Mouse (Mus musculus) neural tube, embryonic 14.5 days (tissue): ENCODE data around the gene Nt5c1a. TPM values are rescaled to one million over a fixed set of nuclear protein-coding genes. Genes with fewer than 3 reads are reported as not detected.
A peak's percentile ranks its signal among the peaks of the same experiment; 100 is the strongest.
"Not testable (repeated sequence)": the region's sequence is repeated elsewhere in the genome, so short reads cannot be mapped to it uniquely, and the experiment has no call there.

Experiments used
- ATAC-seq: fragments of 200-750 bp; cut with Nextera tagmentation; 2 replicates; pipeline ENCODE4 v1.8.0; 2017; ENCODE audit warnings: low read depth, mild to moderate bottlenecking, moderate TSS enrichment, moderate library complexity
- H3K27ac ChIP-seq: fragments of 300-500 bp; sonication (generic); 2 replicates; pipeline ENCODE4 v1.5.1; 2014; ENCODE audit warnings: low read depth, mild to moderate bottlenecking, control low read depth, low read length, moderate library complexity, mixed read lengths
- H3K27me3 ChIP-seq: fragments of 300-500 bp; sonication (generic); 2 replicates; pipeline ENCODE4 v1.6.1; 2014; ENCODE audit warnings: low read length; ENCODE audit not compliant: control insufficient read depth, insufficient read depth
- H3K36me3 ChIP-seq: fragments of 300-500 bp; sonication (generic); 2 replicates; pipeline ENCODE4 v1.6.1; 2014; ENCODE audit warnings: low read length, mixed read lengths; ENCODE audit not compliant: control insufficient read depth, insufficient read depth
- H3K4me1 ChIP-seq: fragments of 300-500 bp; sonication (generic); 2 replicates; pipeline ENCODE4 v1.6.1; 2014; ENCODE audit warnings: low read length; ENCODE audit not compliant: control insufficient read depth, insufficient read depth
- H3K4me2 ChIP-seq: fragments of 300-500 bp; sonication (generic); 2 replicates; pipeline ENCODE4 v1.6.1; 2014; ENCODE audit warnings: mild to moderate bottlenecking, low read depth, low read length, control low read depth
- H3K4me3 ChIP-seq: fragments of 300-500 bp; sonication (generic); 2 replicates; pipeline ENCODE4 v1.5.1; 2014; ENCODE audit warnings: low read depth, low read length, control low read depth, mixed read lengths
- H3K9ac ChIP-seq: fragments of 300-500 bp; sonication (generic); replicated peaks from 2 replicates; pipeline ENCODE4 v1.6.1; 2014; ENCODE audit warnings: low read depth, mild to moderate bottlenecking, control low read depth, low read length, mixed read lengths
- H3K9me3 ChIP-seq: fragments of 300-500 bp; sonication (generic); 2 replicates; pipeline ENCODE4 v1.6.1; 2016; ENCODE audit warnings: low read length; ENCODE audit not compliant: control insufficient read depth
- WGBS: fragments of 180-500 bp; shearing (Covaris S2); extraction: QIAGEN DNeasy Blood & Tissue Kit; methylation state at CpG from one replicate; pipeline ENCODE4 v1.1.7; 2014; 5-methylcytosine and 5-hydroxymethylcytosine counted together
- polyA plus RNA-seq: library from polyadenylated mRNA; unstranded; fragments of >200 nt; fragmentation: Nextera tagmentation; extraction: Ambion mirVana; gene quantifications from 2 replicates; pipeline ENCODE4 v1.2.1, GENCODE M21; 2014

Nt5c1a gene
- polyA plus RNA-seq, result 0.22 TPM in 1 of 2 replicates, not detected in the other

DNA sequence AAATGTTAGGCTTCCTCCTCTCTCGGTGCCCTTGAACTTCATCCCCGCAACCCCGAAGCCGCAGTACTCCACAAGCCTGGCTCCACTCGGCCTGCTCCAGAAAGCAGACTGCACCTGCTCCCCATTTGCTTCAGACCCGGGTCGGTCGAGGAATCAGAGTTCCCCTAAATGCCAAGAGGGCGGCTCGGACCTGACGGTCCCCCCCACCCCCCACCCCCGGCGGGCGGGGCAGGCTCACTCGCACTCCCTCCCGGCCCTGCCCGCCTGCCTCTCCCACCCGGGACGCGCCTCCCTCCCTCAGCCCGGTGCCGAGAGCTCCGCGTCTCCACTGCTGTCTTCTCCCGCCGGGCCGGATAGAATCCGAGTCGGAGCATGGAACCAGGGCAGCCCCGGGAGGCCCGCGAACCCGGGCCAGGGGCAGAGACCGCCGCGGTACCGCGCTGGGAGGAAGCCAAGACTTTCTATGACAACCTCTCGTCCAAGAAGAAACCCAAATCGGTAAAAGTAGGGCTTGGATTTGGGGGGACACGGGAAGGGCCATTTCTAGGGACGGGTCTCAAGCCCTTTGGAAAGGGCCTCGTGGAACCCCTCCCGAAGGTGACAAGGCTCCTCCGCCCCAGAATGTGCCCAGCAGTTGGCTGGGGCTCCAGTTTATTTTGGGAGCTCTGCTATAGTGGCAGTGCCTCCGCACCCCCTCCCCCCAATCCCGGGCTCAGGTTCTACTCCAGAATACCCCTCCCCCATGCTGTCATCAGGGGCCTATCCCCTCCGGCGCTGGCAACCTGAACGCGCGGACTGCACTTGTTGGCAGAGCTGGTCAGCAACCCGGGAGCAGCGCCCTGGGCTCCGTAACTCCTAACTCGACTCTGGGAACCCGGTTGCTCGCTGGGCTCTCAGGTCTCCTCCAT, at the start of gene Nt5c1a:
Gene Nt5c1a (plus strand): TSS at position 319 of the 908 bp plus-strand sequence.
- peaks cover 9% of the 10 kb centered on the region; the same call in 1 of the 2 replicates for H3K4me1 ChIP-seq
- WGBS, result 1% methylated on average over 58 of the region's 58 CpGs
- H3K9ac ChIP-seq, result peak within 1 kb of the TSS; percentile 42
- peak; percentile 48 for ATAC-seq
- peaks cover 16% of the 10 kb centered on the region for H3K27me3 ChIP-seq
- H3K4me2 ChIP-seq, result peak within 1 kb of the TSS; percentile 73
- H3K4me3 ChIP-seq, result peak within 1 kb of the TSS; percentile 31
- H3K36me3 ChIP-seq, result no peaks in the 10 kb centered on the region
- H3K9me3 ChIP-seq, result no peaks in the 10 kb centered on the region
- H3K27ac ChIP-seq, result no peak within 1 kb of the TSS

DNA sequence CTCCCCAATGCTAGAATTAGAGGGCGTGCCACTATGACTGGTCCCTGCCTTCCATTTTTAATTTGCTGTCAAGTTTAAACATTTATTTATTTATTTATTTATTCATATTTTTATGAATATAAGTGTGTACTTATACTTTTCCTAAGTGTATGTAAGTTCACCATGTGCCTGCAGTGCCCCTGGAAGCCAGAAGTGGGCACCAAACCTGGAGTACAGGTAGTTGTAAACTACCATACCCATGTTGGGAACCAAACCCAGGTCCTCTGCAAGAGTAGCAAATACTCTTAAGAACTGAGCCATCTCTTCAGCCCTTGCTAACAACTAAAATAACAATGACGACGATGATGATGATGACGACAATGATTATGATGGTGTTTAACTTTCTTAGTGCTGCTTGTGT, 49.3 kb upstream of the Nt5c1a start:
- Histone ChIP-seq H3K4me3 (no peak overlapping the region), H3K27ac (no peak overlapping the region), H3K36me3 (no peaks in the 10 kb centered on the region), H3K4me1 (no peaks in the 10 kb centered on the region), H3K4me2 (no peak overlapping the region), H3K27me3 (no peaks in the 10 kb centered on the region), H3K9ac (no peak overlapping the region), H3K9me3 (no peaks in the 10 kb centered on the region)
- WGBS, result 76% methylated on average over 4 of the region's 4 CpGs
- no peak for ATAC-seq

DNA sequence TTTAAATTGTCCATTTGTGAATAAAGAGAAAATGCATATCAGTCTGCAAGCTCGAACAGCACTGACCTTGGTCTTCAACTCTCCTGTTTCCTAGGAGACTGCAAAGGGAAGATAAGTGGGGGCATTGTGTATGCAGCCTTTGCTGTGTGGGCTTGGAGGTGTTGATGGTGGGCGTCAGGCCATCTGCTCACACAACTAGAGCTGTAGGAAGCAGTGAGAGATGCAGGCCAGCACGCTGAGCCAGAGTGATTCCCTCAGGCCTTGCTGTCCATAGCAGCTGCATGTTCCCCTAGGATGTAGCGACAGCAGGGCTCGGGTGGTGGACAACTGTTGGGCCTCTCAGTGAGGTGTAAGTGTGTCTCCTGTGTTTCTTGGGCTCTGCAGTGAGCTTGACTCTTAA, 48.3 kb upstream of the Nt5c1a start:
- Histone ChIP-seq H3K4me3 (no peak overlapping the region), H3K9me3 (no peaks in the 10 kb centered on the region), H3K36me3 (no peaks in the 10 kb centered on the region), H3K9ac (no peak overlapping the region), H3K4me1 (no peaks in the 10 kb centered on the region), H3K27me3 (no peaks in the 10 kb centered on the region), H3K27ac (no peak overlapping the region), H3K4me2 (no peak overlapping the region)
- no peak for ATAC-seq
- 48% methylated on average over 5 of the region's 5 CpGs for WGBS

DNA sequence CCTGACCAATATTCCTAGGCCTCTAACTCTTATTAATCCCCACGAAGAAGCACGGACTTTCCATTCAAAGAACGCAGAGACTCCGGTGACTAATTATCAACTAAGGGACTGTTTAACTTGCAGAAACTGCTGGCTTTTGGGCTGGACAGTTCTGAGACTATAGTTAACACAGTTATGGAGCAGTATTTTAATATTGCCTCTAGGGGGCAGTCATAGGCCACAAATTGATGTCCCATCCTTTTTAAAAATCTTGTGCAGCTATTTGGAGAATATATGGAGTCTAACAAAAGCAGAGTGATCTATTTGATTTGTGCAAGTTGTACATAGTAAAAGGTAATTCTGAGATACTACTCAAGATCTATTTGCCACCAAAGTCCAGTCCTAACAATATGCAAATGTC, 46.3 kb upstream of the Nt5c1a start:
- H3K4me3 ChIP-seq, result no peak overlapping the region
- H3K36me3 ChIP-seq, result no peaks in the 10 kb centered on the region
- 27% methylated on average over 4 of the region's 4 CpGs for WGBS
- H3K27me3 ChIP-seq, result no peaks in the 10 kb centered on the region
- ATAC-seq, result no peak
- H3K4me1 ChIP-seq, result no peaks in the 10 kb centered on the region
- H3K4me2 ChIP-seq, result no peak overlapping the region
- H3K9me3 ChIP-seq, result no peaks in the 10 kb centered on the region
- H3K9ac ChIP-seq, result no peak overlapping the region
- H3K27ac ChIP-seq, result no peak overlapping the region

DNA sequence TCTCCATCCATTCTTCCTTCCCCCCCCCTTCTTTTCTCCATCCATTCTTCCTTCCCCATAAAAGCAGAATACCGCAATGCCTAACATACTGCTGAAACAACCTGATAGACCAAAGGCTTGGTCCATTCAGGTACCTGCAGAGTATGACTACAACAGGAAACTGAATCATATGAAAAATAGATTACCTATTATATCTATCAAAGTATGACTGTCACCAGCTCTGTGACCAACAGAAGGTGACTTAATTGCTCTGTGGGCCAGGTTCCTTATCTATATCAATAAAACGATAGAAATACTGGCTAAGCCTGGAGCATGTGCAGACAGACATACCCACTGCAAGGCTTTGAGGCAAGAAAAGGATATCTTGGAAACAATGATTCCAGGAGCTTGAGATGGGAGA, 45.9 kb upstream of the Nt5c1a start:
- no peak overlapping the region for H3K4me2 ChIP-seq
- no peaks in the 10 kb centered on the region for H3K9me3 ChIP-seq
- H3K36me3 ChIP-seq, result no peaks in the 10 kb centered on the region
- no peaks in the 10 kb centered on the region for H3K4me1 ChIP-seq
- H3K4me3 ChIP-seq, result no peak overlapping the region
- no peak for ATAC-seq
- no peaks in the 10 kb centered on the region for H3K27me3 ChIP-seq
- no peak overlapping the region for H3K27ac ChIP-seq
- WGBS, result 82% methylated on average over 2 of the region's 2 CpGs
- H3K9ac ChIP-seq, result no peak overlapping the region

DNA sequence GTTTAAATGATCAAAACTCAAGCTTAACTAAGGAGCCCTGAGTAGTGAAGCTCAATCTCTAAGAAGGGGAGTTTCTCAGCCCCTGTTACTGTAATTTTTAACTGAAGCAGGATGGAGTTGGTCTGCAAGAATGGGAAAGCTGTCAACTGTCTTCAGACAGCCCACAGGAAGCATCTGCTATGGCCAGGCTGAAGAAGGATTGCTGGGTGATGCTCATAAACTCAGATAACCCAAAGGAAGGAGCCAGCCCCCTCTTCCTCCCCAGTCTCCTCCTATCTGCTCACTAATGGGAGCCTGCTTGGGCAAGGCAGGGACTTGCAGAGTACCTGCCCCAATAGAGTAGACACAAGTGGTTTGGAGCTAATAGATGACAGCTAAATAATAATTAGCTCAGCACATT, 45.5 kb upstream of the Nt5c1a start:
- H3K4me2 ChIP-seq, result no peak overlapping the region
- no peaks in the 10 kb centered on the region for H3K36me3 ChIP-seq
- H3K27me3 ChIP-seq, result no peaks in the 10 kb centered on the region
- no peaks in the 10 kb centered on the region for H3K4me1 ChIP-seq
- ATAC-seq, result no peak
- H3K9me3 ChIP-seq, result no peaks in the 10 kb centered on the region
- H3K27ac ChIP-seq, result no peak overlapping the region
- H3K4me3 ChIP-seq, result no peak overlapping the region
- H3K9ac ChIP-seq, result no peak overlapping the region

DNA sequence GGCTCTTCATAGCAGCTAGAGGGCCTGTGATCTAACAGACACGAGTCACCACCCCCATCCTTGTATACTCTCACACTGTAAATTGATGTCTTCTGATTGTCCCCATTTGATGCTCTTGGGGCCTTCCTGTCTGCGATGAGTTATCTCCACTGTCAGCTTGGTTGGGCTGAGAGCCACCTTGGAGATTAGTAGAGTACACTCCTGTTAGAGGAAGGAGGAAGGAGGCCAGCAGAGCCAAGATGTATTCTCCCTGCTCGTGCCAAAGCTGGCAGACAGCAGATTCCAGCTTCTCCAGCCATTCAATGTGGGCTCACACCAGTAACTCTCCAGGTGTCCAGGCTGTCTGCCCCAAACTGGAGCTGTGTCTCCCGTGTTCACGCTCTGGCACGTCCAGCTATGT, 40.7 kb upstream of the Nt5c1a start:
- no peak for ATAC-seq
- Histone ChIP-seq H3K4me2 (no peak overlapping the region), H3K4me1 (no peaks in the 10 kb centered on the region), H3K9me3 (no peaks in the 10 kb centered on the region), H3K36me3 (no peaks in the 10 kb centered on the region), H3K27ac (no peak overlapping the region), H3K4me3 (no peak overlapping the region), H3K9ac (no peak overlapping the region), H3K27me3 (no peaks in the 10 kb centered on the region)
- 82% methylated on average over 6 of the region's 6 CpGs for WGBS

DNA sequence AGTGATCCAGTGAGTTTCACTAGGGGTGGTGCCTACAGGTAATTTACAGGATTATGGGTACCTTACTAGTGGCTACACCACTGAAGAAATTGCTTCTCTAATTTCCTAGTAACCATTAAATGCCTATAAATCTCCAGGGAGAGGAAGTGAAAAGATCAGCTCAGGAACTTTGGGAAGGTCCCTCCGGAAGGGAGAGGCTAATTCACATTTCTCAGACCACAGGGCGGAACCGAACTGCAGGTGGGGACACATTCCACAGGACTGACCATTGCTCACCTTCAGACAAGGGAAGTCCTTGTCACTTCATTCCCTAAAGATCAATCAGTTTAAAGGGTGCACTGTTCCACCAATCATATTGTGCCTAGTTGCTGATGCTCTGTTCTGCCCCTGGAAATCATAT, 40.1 kb upstream of the Nt5c1a start:
- not testable (repeated sequence) for H3K36me3 ChIP-seq, H3K27ac ChIP-seq, H3K9me3 ChIP-seq, H3K27me3 ChIP-seq, H3K4me3 ChIP-seq, H3K4me2 ChIP-seq, ATAC-seq, H3K9ac ChIP-seq, H3K4me1 ChIP-seq
- 70% methylated on average over 3 of the region's 3 CpGs for WGBS

DNA sequence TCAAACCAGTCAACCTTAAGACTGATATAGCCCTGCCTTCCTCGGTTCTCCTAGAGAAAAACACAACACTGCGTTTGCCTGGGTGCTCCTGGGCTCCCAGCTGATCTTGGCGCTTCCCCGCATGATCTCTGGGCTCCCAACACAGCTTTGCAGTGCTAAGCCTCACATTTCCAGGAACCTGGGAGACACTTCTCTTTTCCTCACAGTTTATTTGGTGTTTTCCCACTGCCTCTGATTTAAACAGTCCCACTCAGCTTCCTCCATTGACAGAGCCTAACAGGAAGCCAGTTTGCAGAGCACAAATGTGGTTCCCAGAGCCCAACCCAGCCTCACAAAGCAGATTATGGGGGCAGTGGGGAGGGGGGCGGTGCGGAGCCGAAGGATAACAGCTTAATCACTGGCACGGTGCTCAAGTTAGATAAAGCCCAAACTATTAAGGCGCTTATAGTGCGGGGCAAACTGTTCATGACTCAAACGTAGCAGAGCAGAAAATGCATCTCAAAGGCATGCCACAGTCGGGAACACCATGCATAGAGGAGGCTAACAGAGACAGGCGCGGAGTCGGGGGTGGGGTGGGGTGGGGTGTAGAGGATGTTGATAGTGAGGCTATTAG, 38.9 kb upstream of the Nt5c1a start:
- Histone ChIP-seq H3K27ac (no peak overlapping the region), H3K36me3 (no peaks in the 10 kb centered on the region), H3K4me3 (no peak overlapping the region), H3K27me3 (no peaks in the 10 kb centered on the region), H3K4me1 (no peaks in the 10 kb centered on the region), H3K4me2 (peak overlapping the region; percentile 27; the same call in 1 of the 2 replicates), H3K9me3 (no peaks in the 10 kb centered on the region), H3K9ac (no peak overlapping the region)
- WGBS, result 14% methylated on average over 15 of the region's 15 CpGs
- no peak for ATAC-seq
